In the genomic region with DNA sequence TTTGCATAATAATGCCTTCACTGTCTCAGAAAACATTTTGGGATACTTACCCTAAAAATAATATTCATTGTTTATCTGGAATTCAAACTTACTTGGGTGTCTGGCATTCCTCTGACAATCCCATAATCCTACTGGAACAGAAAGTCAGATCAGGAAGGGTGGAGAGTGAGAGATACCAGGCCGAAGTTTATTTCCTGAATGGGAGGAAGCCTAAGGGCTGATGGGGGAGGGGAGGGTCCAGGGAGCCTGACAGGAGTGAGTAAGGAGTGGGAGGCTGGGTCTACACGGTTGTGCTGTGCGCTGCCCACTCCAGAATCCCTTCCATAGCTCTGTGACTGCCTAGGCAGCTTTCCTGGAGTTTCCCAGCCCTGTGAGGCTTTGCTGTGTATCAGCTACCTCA, we compare ENCODE assay signal across 15 mouse cellular contexts. TPM values are rescaled to one million over a fixed set of nuclear protein-coding genes. Genes with fewer than 3 reads are reported as not detected.
DNase-seq lines count a peak whose midpoint lies in the region; ATAC-seq and TF ChIP-seq lines count a peak whose summit lies in the region.
"Had no signal": no experiment of that assay in that cellular context is flagged by ENCODE, and none has a peak within 500 bp of the region (broad histone marks: within the 10 kb centered on the region; RNA-seq: fewer than 3 reads in every experiment).

No protein-coding gene starts in this region.

- TF ChIP-seq CTCF in heart, adult 2 months (IDR thresholded peaks at IDR 0.05), result no peak
- TF ChIP-seq CTCF in stomach, postnatal 0 days (IDR thresholded peaks at IDR 0.05; ENCODE audit: low read depth), result no peak

- DNase-seq in heart, adult 2 months, result peak in 1 of 2 experiments; percentile 24
- no peak for DNase-seq in heart, postnatal 36 days
- no peak for DNase-seq in liver, embryonic 13.5 days
- DNase-seq in liver, result no peak
- peak; percentile 40 for DNase-seq in stomach, postnatal 0 days (ENCODE audit: low spot score)
- no peak for DNase-seq in thymus, postnatal 14 days
- DNase-seq: adrenal gland, adult 2 months; gastrocnemius, postnatal 10 days; layer of hippocampus, adult 9-11 months had no signal

- peak overlapping the region; percentile 52 for H3K27ac ChIP-seq in heart, adult 2 months
- H3K27ac ChIP-seq in liver, embryonic 13.5 days, result peak overlapping the region; percentile 24; the same call in 1 of the 2 replicates
- peak overlapping the region; percentile 45; the same call in 1 of the 2 replicates for H3K27ac ChIP-seq in intestine, embryonic 15.5 days
- peak overlapping the region; percentile 41; the same call in 1 of the 2 replicates for H3K27ac ChIP-seq in stomach, postnatal 0 days (replicated peaks)

- H3K4me3 ChIP-seq in heart, adult 2 months, result no peak overlapping the region
- H3K4me3 ChIP-seq in liver, embryonic 13.5 days (replicated peaks), result no peak overlapping the region
- H3K4me3 ChIP-seq in intestine, embryonic 15.5 days (replicated peaks), result no peak overlapping the region
- no peak overlapping the region for H3K4me3 ChIP-seq in stomach, postnatal 0 days (ENCODE audit: low read depth, low read length)

- H3K9ac ChIP-seq in heart, adult 2 months (ENCODE audit: low read depth, low read length), result no peak overlapping the region
- no peak overlapping the region for H3K9ac ChIP-seq in liver, embryonic 13.5 days
- H3K9ac ChIP-seq in intestine, embryonic 15.5 days, result no peak overlapping the region
- 0 out of 2 replicates have a peak overlapping the region, but pooled peaks have one; percentile 23 for H3K9ac ChIP-seq in stomach, postnatal 0 days (ENCODE audit: low read length)

- no peak for TF ChIP-seq EP300 in heart, adult 2 months (IDR thresholded peaks at IDR 0.05; ENCODE audit: insufficient read depth, low read depth, low read length)
- TF ChIP-seq EP300 in stomach, postnatal 0 days (optimal IDR thresholded peaks at IDR 0.05), result no peak

- no peaks in the 10 kb centered on the region for H3K36me3 ChIP-seq in heart, adult 2 months (ENCODE audit: control insufficient read depth, insufficient read depth, low read length)
- no peaks in the 10 kb centered on the region for H3K36me3 ChIP-seq in liver, embryonic 13.5 days
- no peaks in the 10 kb centered on the region for H3K36me3 ChIP-seq in intestine, embryonic 15.5 days
- H3K36me3 ChIP-seq in stomach, postnatal 0 days (ENCODE audit: control insufficient read depth, insufficient read depth, low read length), result no peaks in the 10 kb centered on the region

- H3K9me3 ChIP-seq in liver, embryonic 13.5 days (replicated peaks), result no peaks in the 10 kb centered on the region
- H3K9me3 ChIP-seq in intestine, embryonic 15.5 days, result no peaks in the 10 kb centered on the region
- H3K9me3 ChIP-seq in stomach, postnatal 0 days (ENCODE audit: control insufficient read depth, low read length), result no peaks in the 10 kb centered on the region

- H3K79me2 ChIP-seq in heart, adult 2 months (replicated peaks; ENCODE audit: control insufficient read depth, insufficient read depth, low read length), result no peaks in the 10 kb centered on the region

- no peak for ATAC-seq in liver, embryonic 13.5 days (ENCODE audit: low read depth)
- no peak for ATAC-seq in intestine, embryonic 15.5 days
- no peak for ATAC-seq in stomach, postnatal 0 days (ENCODE audit: low FRiP score, low TSS enrichment)
- ATAC-seq in granulocyte monocyte progenitor cell, adult 5-6 weeks (replicated peaks; ENCODE audit: poor library complexity, severe bottlenecking), result no peak
- ATAC-seq: hindbrain, embryonic 16.5 days had no signal

- no peak overlapping the region for H3K4me2 ChIP-seq in liver, embryonic 13.5 days
- H3K4me2 ChIP-seq in intestine, embryonic 15.5 days (replicated peaks), result no peak overlapping the region
- no peak overlapping the region for H3K4me2 ChIP-seq in stomach, postnatal 0 days (replicated peaks; ENCODE audit: low read depth)

- intact Hi-C loops in heart, adult 2 months (cut with DNase I), result no loop called here
- intact Hi-C loops in heart, postnatal 36 days (cut with DNase I), result no loop called here

- no peak for TF ChIP-seq POLR2A in heart, adult 2 months (IDR thresholded peaks at IDR 0.05; ENCODE audit: insufficient read depth, low read depth, low read length)

- peaks cover 6% of the 10 kb centered on the region for H3K4me1 ChIP-seq in heart, adult 2 months (ENCODE audit: control insufficient read depth, insufficient read depth, low read length)
- peaks cover 36% of the 10 kb centered on the region for H3K4me1 ChIP-seq in liver, embryonic 13.5 days (replicated peaks)
- peaks cover 14% of the 10 kb centered on the region; the same call in 1 of the 2 replicates for H3K4me1 ChIP-seq in intestine, embryonic 15.5 days (replicated peaks)
- H3K4me1 ChIP-seq in stomach, postnatal 0 days (replicated peaks; ENCODE audit: control insufficient read depth, insufficient read depth), result peaks cover 4% of the 10 kb centered on the region

- 28% methylated on average over 3 of the region's 3 CpGs for WGBS in heart, adult 2 months
- 26% methylated on average over 3 of the region's 3 CpGs for WGBS in liver, embryonic 13.5 days (ENCODE audit: insufficient replicate concordance)
- WGBS in intestine, embryonic 15.5 days, result 15% methylated on average over 3 of the region's 3 CpGs
- 22% methylated on average over 3 of the region's 3 CpGs for WGBS in stomach, postnatal 0 days

- no peaks in the 10 kb centered on the region for H3K27me3 ChIP-seq in heart, adult 2 months (ENCODE audit: control insufficient read depth, insufficient read depth, low read length)
- no peaks in the 10 kb centered on the region for H3K27me3 ChIP-seq in liver, embryonic 13.5 days
- no peaks in the 10 kb centered on the region for H3K27me3 ChIP-seq in intestine, embryonic 15.5 days (replicated peaks)
- no peaks in the 10 kb centered on the region for H3K27me3 ChIP-seq in stomach, postnatal 0 days (ENCODE audit: control insufficient read depth, insufficient read depth, low read length)

RNA-seq across cellular contexts. Expression of gene Tmbim1, which starts 4.3 kb away (rescaled TPM):
- 10 to 100 TPM; 41.3 to 48.1 TPM for total RNA-seq in heart, adult 2 months (2021)
- polyA plus RNA-seq in heart, adult 2 months (2012; rRNA removed), result 97.1 and 148 TPM in 2 replicates
- 10 to 100 TPM; 45.8 to 50.5 TPM for total RNA-seq in heart, postnatal 36 days (2021)
- 15.9 and 18.0 TPM in 2 replicates for polyA plus RNA-seq in liver, embryonic 13.5 days (2015; fragmentation: Nextera tagmentation; extraction: Ambion mirVana)
- polyA plus RNA-seq in intestine, embryonic 15.5 days (2015; fragmentation: Nextera tagmentation; extraction: Ambion mirVana), result 54.9 and 64.3 TPM in 2 replicates
- polyA plus RNA-seq in stomach, postnatal 0 days (2015; fragmentation: Nextera tagmentation; extraction: Ambion mirVana), result 109 and 118 TPM in 2 replicates
- total RNA-seq in granulocyte monocyte progenitor cell, adult 5-6 weeks (2014; fragmentation: Nextera tagmentation), result 21.9 and 24.6 TPM in 2 replicates
- 13.8 and 15.0 TPM in 2 replicates for total RNA-seq in granulocyte monocyte progenitor cell, adult 5-6 weeks (2017)

RNA-seq across cellular contexts. Expression of gene Pnkd, which starts 25.0 kb away (rescaled TPM):
- total RNA-seq in heart, adult 2 months (2021), result 100 to 1,000 TPM; 126 to 140 TPM
- 104 and 113 TPM in 2 replicates for polyA plus RNA-seq in heart, adult 2 months (2012; rRNA removed)
- total RNA-seq in heart, postnatal 36 days (2021), result 100 to 1,000 TPM; 145 to 159 TPM
- 36.5 and 39.8 TPM in 2 replicates for polyA plus RNA-seq in liver, embryonic 13.5 days (2015; fragmentation: Nextera tagmentation; extraction: Ambion mirVana)
- 120 and 127 TPM in 2 replicates for polyA plus RNA-seq in intestine, embryonic 15.5 days (2015; fragmentation: Nextera tagmentation; extraction: Ambion mirVana)
- polyA plus RNA-seq in stomach, postnatal 0 days (2015; fragmentation: Nextera tagmentation; extraction: Ambion mirVana), result 84.8 and 88.2 TPM in 2 replicates
- 28.7 and 49.8 TPM in 2 replicates for total RNA-seq in granulocyte monocyte progenitor cell, adult 5-6 weeks (2014; fragmentation: Nextera tagmentation)
- total RNA-seq in granulocyte monocyte progenitor cell, adult 5-6 weeks (2017), result 9.0 and 14.1 TPM in 2 replicates

RNA-seq across cellular contexts. Expression of gene Aamp, which starts 25.2 kb away (rescaled TPM):
- total RNA-seq in heart, adult 2 months (2021), result 100 to 1,000 TPM in 1 of 2 experiments, 10 to 100 TPM in 1; 89.3 to 100 TPM
- polyA plus RNA-seq in heart, adult 2 months (2012; rRNA removed), result 116 and 135 TPM in 2 replicates
- 100 to 1,000 TPM; 102 to 104 TPM for total RNA-seq in heart, postnatal 36 days (2021)
- 104 and 107 TPM in 2 replicates for polyA plus RNA-seq in liver, embryonic 13.5 days (2015; fragmentation: Nextera tagmentation; extraction: Ambion mirVana)
- polyA plus RNA-seq in intestine, embryonic 15.5 days (2015; fragmentation: Nextera tagmentation; extraction: Ambion mirVana), result 225 and 244 TPM in 2 replicates
- 154 and 157 TPM in 2 replicates for polyA plus RNA-seq in stomach, postnatal 0 days (2015; fragmentation: Nextera tagmentation; extraction: Ambion mirVana)
- 100 and 106 TPM in 2 replicates for total RNA-seq in granulocyte monocyte progenitor cell, adult 5-6 weeks (2014; fragmentation: Nextera tagmentation)
- 98.8 and 140 TPM in 2 replicates for total RNA-seq in granulocyte monocyte progenitor cell, adult 5-6 weeks (2017)

RNA-seq across cellular contexts. Expression of gene Gpbar1, which starts 31.4 kb away (rescaled TPM):
- total RNA-seq in heart, adult 2 months (2021), result not detected
- 0.14 and 0.15 TPM in 2 replicates for polyA plus RNA-seq in heart, adult 2 months (2012; rRNA removed)
- not detected for total RNA-seq in heart, postnatal 36 days (2021)
- 0.64 and 0.75 TPM in 2 replicates for polyA plus RNA-seq in liver, embryonic 13.5 days (2015; fragmentation: Nextera tagmentation; extraction: Ambion mirVana)
- polyA plus RNA-seq in intestine, embryonic 15.5 days (2015; fragmentation: Nextera tagmentation; extraction: Ambion mirVana), result 3.1 and 3.3 TPM in 2 replicates
- polyA plus RNA-seq in stomach, postnatal 0 days (2015; fragmentation: Nextera tagmentation; extraction: Ambion mirVana), result 0.51 and 0.63 TPM in 2 replicates
- not detected in 2 replicates for total RNA-seq in granulocyte monocyte progenitor cell, adult 5-6 weeks (2014; fragmentation: Nextera tagmentation)
- total RNA-seq in granulocyte monocyte progenitor cell, adult 5-6 weeks (2017), result not detected in 2 replicates
- total RNA-seq: adrenal gland, adult 2 months; left cerebral cortex, postnatal 36 days; megakaryocyte progenitor cell, adult 5-6 weeks had no signal
- polyA plus RNA-seq: cortical plate, adult 2 months; hindbrain, embryonic 16.5 days had no signal

RNA-seq across cellular contexts. Expression of gene Catip, which starts 52.1 kb away (rescaled TPM):
- total RNA-seq in heart, adult 2 months (2021), result under 1 TPM; 0.29 to 0.34 TPM
- 1.1 and 2.3 TPM in 2 replicates for polyA plus RNA-seq in heart, adult 2 months (2012; rRNA removed)
- under 1 TPM; 0.19 to 0.41 TPM for total RNA-seq in heart, postnatal 36 days (2021)
- polyA plus RNA-seq in liver, embryonic 13.5 days (2015; fragmentation: Nextera tagmentation; extraction: Ambion mirVana), result 0.08 and 0.13 TPM in 2 replicates
- polyA plus RNA-seq in intestine, embryonic 15.5 days (2015; fragmentation: Nextera tagmentation; extraction: Ambion mirVana), result 0.39 and 0.53 TPM in 2 replicates
- 0.50 and 0.73 TPM in 2 replicates for polyA plus RNA-seq in stomach, postnatal 0 days (2015; fragmentation: Nextera tagmentation; extraction: Ambion mirVana)
- 1.9 TPM in 1 of 2 replicates, not detected in the other for total RNA-seq in granulocyte monocyte progenitor cell, adult 5-6 weeks (2014; fragmentation: Nextera tagmentation)
- not detected in 2 replicates for total RNA-seq in granulocyte monocyte progenitor cell, adult 5-6 weeks (2017)
